Mouse (Mus musculus): ENCODE measurements around the gene Pacsin3. TPM values are rescaled to one million over a fixed set of nuclear protein-coding genes. Genes with fewer than 3 reads are reported as not detected.

The Pacsin3 gene
- total and polyA plus RNA-seq, 2 experiments from 2014 or later = 59.9 to 128 TPM

GRCm38 (mm10) chr2:91299156-91299555 is 43.4 kb downstream of the Pacsin3 start:
- peak; percentile 16 for DNase-seq (ENCODE audit: low spot score)
- TF ChIP-seq EP300 (IDR thresholded peaks at IDR 0.05; ENCODE audit: low read depth) = no peak
- no peak for TF ChIP-seq CTCF (IDR thresholded peaks at IDR 0.05; ENCODE audit: low read depth)
- Histone ChIP-seq H3K4me3 (ENCODE audit: low read depth, low read length) (no peak overlapping the region), H3K27ac (ENCODE audit: low read depth) (peak overlapping the region; percentile 36; the same call in 1 of the 2 replicates), H3K9me3 (replicated peaks; ENCODE audit: control insufficient read depth, low read length) (no peaks in the 10 kb centered on the region), H3K4me2 (ENCODE audit: low read depth, low read length) (no peak overlapping the region), H3K9ac (replicated peaks; ENCODE audit: low read depth, low read length) (no peak overlapping the region), H3K4me1 (ENCODE audit: control insufficient read depth, insufficient read depth) (no peaks in the 10 kb centered on the region), H3K36me3 (replicated peaks; ENCODE audit: control insufficient read depth, insufficient read depth, low read length) (no peaks in the 10 kb centered on the region), H3K27me3 (ENCODE audit: control insufficient read depth, insufficient read depth, low read length) (no peaks in the 10 kb centered on the region)
- 28% methylated on average over 3 of the region's 3 CpGs for WGBS
- ATAC-seq (ENCODE audit: insufficient read depth, low read depth) = peak; percentile 87

GRCm38 (mm10) chr2:91300784-91301183 is 45.0 kb downstream of the Pacsin3 start:
- TF ChIP-seq EP300 (IDR thresholded peaks at IDR 0.05; ENCODE audit: low read depth) (no peak), CTCF (IDR thresholded peaks at IDR 0.05; ENCODE audit: low read depth) (0 out of 2 replicates have a peak, but pooled peaks have one; percentile 7)
- no peak for ATAC-seq (ENCODE audit: insufficient read depth, low read depth)
- 91% methylated on average over 2 of the region's 2 CpGs for WGBS
- no peaks in the 10 kb centered on the region for H3K36me3 ChIP-seq (replicated peaks; ENCODE audit: control insufficient read depth, insufficient read depth, low read length)
- H3K4me1 ChIP-seq (ENCODE audit: control insufficient read depth, insufficient read depth) = no peaks in the 10 kb centered on the region
- no peak overlapping the region for H3K27ac ChIP-seq (ENCODE audit: low read depth)
- H3K9ac ChIP-seq (replicated peaks; ENCODE audit: low read depth, low read length) = no peak overlapping the region
- no peak for DNase-seq (ENCODE audit: low spot score)
- no peak overlapping the region for H3K4me2 ChIP-seq (ENCODE audit: low read depth, low read length)
- H3K27me3 ChIP-seq (ENCODE audit: control insufficient read depth, insufficient read depth, low read length) = no peaks in the 10 kb centered on the region
- H3K9me3 ChIP-seq (replicated peaks; ENCODE audit: control insufficient read depth, low read length) = no peaks in the 10 kb centered on the region
- H3K4me3 ChIP-seq (ENCODE audit: low read depth, low read length) = no peak overlapping the region

GRCm38 (mm10) chr2:91301836-91302235 is 46.1 kb downstream of the Pacsin3 start:
- Histone ChIP-seq H3K36me3 (replicated peaks; ENCODE audit: control insufficient read depth, insufficient read depth, low read length) (no peaks in the 10 kb centered on the region), H3K9ac (replicated peaks; ENCODE audit: low read depth, low read length) (no peak overlapping the region), H3K4me2 (ENCODE audit: low read depth, low read length) (no peak overlapping the region), H3K4me3 (ENCODE audit: low read depth, low read length) (no peak overlapping the region), H3K27me3 (ENCODE audit: control insufficient read depth, insufficient read depth, low read length) (no peaks in the 10 kb centered on the region), H3K9me3 (replicated peaks; ENCODE audit: control insufficient read depth, low read length) (no peaks in the 10 kb centered on the region), H3K27ac (ENCODE audit: low read depth) (no peak overlapping the region), H3K4me1 (ENCODE audit: control insufficient read depth, insufficient read depth) (no peaks in the 10 kb centered on the region)
- WGBS = 69% methylated on average over 2 of the region's 2 CpGs
- DNase-seq (ENCODE audit: low spot score) (peak; percentile 14), ATAC-seq (ENCODE audit: insufficient read depth, low read depth) (no peak)
- TF ChIP-seq EP300 (IDR thresholded peaks at IDR 0.05; ENCODE audit: low read depth) (no peak), CTCF (IDR thresholded peaks at IDR 0.05; ENCODE audit: low read depth) (peak; percentile 11; the same call in 1 of the 2 replicates)

- ATAC-seq (ENCODE audit: insufficient read depth, low read depth) = no peak
- no peak overlapping the region for H3K4me2 ChIP-seq (ENCODE audit: low read depth, low read length)
Measured at GRCm38 (mm10) chr2:91302845-91303244, 47.1 kb downstream of the Pacsin3 start.

GRCm38 (mm10) chr2:91305926-91306325 is 50.2 kb downstream of the Pacsin3 start:
- Histone ChIP-seq H3K9ac (replicated peaks; ENCODE audit: low read depth, low read length) (no peak overlapping the region), H3K4me2 (ENCODE audit: low read depth, low read length) (no peak overlapping the region), H3K4me3 (ENCODE audit: low read depth, low read length) (no peak overlapping the region), H3K4me1 (ENCODE audit: control insufficient read depth, insufficient read depth) (no peaks in the 10 kb centered on the region), H3K9me3 (replicated peaks; ENCODE audit: control insufficient read depth, low read length) (no peaks in the 10 kb centered on the region), H3K27me3 (ENCODE audit: control insufficient read depth, insufficient read depth, low read length) (no peaks in the 10 kb centered on the region), H3K36me3 (replicated peaks; ENCODE audit: control insufficient read depth, insufficient read depth, low read length) (no peaks in the 10 kb centered on the region), H3K27ac (ENCODE audit: low read depth) (no peak overlapping the region)
- ATAC-seq (ENCODE audit: insufficient read depth, low read depth) = no peak
- no peak for DNase-seq (ENCODE audit: low spot score)
- no peak for TF ChIP-seq CTCF (IDR thresholded peaks at IDR 0.05; ENCODE audit: low read depth)
- no peak for TF ChIP-seq EP300 (IDR thresholded peaks at IDR 0.05; ENCODE audit: low read depth)
- WGBS = 91% methylated on average over 9 of the region's 9 CpGs

More at GRCm38 (mm10) chr2:91302845-91303244, 47.1 kb downstream of the Pacsin3 start:
- TF ChIP-seq EP300 (IDR thresholded peaks at IDR 0.05; ENCODE audit: low read depth) (no peak), CTCF (IDR thresholded peaks at IDR 0.05; ENCODE audit: low read depth) (no peak)
- Histone ChIP-seq H3K4me3 (ENCODE audit: low read depth, low read length) (no peak overlapping the region), H3K4me1 (ENCODE audit: control insufficient read depth, insufficient read depth) (no peaks in the 10 kb centered on the region), H3K9me3 (replicated peaks; ENCODE audit: control insufficient read depth, low read length) (no peaks in the 10 kb centered on the region), H3K27me3 (ENCODE audit: control insufficient read depth, insufficient read depth, low read length) (no peaks in the 10 kb centered on the region), H3K9ac (replicated peaks; ENCODE audit: low read depth, low read length) (no peak overlapping the region), H3K27ac (ENCODE audit: low read depth) (no peak overlapping the region), H3K36me3 (replicated peaks; ENCODE audit: control insufficient read depth, insufficient read depth, low read length) (no peaks in the 10 kb centered on the region)
- 45% methylated on average over 3 of the region's 3 CpGs for WGBS
- no peak for DNase-seq (ENCODE audit: low spot score)

GRCm38 (mm10) chr2:91306589-91306988 is 50.8 kb downstream of the Pacsin3 start:
- Histone ChIP-seq H3K27ac (ENCODE audit: low read depth) (no peak overlapping the region), H3K4me1 (ENCODE audit: control insufficient read depth, insufficient read depth) (no peaks in the 10 kb centered on the region), H3K36me3 (replicated peaks; ENCODE audit: control insufficient read depth, insufficient read depth, low read length) (no peaks in the 10 kb centered on the region), H3K9me3 (replicated peaks; ENCODE audit: control insufficient read depth, low read length) (no peaks in the 10 kb centered on the region), H3K9ac (replicated peaks; ENCODE audit: low read depth, low read length) (no peak overlapping the region), H3K4me3 (ENCODE audit: low read depth, low read length) (no peak overlapping the region), H3K27me3 (ENCODE audit: control insufficient read depth, insufficient read depth, low read length) (no peaks in the 10 kb centered on the region), H3K4me2 (ENCODE audit: low read depth, low read length) (no peak overlapping the region)
- no peak for ATAC-seq (ENCODE audit: insufficient read depth, low read depth)
- TF ChIP-seq CTCF (IDR thresholded peaks at IDR 0.05; ENCODE audit: low read depth) = no peak
- no peak for TF ChIP-seq EP300 (IDR thresholded peaks at IDR 0.05; ENCODE audit: low read depth)
- no peak for DNase-seq (ENCODE audit: low spot score)
